Mouse (Mus musculus) thymus, postnatal 0 days (tissue): ENCODE data around the gene Enox1. TPM values are rescaled to one million over a fixed set of nuclear protein-coding genes. Genes with fewer than 3 reads are reported as not detected.

ENCODE experiments used
- polyA plus RNA-seq: library from polyadenylated mRNA; unstranded; fragments of >200 nt; fragmentation: Nextera tagmentation; extraction: Ambion mirVana; gene quantifications from 2 replicates; pipeline ENCODE4 v1.2.1, GENCODE M21; 2015

Enox1 gene
- polyA plus RNA-seq, 1 experiment from 2014 or later = 0.55 TPM

Other genes with a start within 250 kb of the Enox1 start
- 4.9 and 5.1 TPM in 2 replicates for gene Ccdc122, start 120.0 kb upstream of the Enox1 start, polyA plus RNA-seq
- gene Lacc1, start 119.9 kb upstream of the Enox1 start, polyA plus RNA-seq = 16.2 and 17.1 TPM in 2 replicates